Comparison of ENCODE assay signal across 12 mouse cellular contexts in the genomic region with DNA sequence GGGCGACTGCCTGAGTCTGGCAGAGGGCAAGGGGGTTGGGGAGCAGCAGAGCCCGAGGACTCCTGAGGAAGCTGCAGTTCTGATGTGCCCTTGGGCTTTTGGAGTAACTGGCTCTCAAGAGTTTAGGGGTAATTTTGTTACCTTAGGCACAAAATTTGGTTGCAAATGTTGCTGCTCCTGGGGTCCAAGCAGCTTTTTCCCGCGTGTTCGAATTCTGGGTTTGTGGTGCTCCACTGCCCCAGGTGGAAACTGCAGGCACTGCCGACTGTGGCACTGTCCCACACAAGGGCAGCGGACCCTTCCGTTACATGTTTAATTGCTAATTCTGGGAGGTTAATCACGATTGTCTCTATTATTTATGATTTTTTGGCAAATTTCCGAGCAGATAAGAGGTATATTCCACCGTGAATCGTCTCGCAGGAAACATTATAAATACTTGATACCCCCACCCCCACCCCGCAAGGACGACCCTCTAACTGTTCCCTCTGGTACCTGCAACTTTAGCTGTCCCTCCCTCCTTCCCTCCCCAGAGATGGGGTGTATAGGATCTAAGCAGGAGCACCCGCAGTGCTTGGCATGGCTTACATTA. TPM values are rescaled to one million over a fixed set of nuclear protein-coding genes. Genes with fewer than 3 reads are reported as not detected.
DNase-seq lines count a peak whose midpoint lies in the region; ATAC-seq and TF ChIP-seq lines count a peak whose summit lies in the region.
"Had no signal": no experiment of that assay in that cellular context is flagged by ENCODE, and none has a peak within 500 bp of the region (broad histone marks: within the 10 kb centered on the region; RNA-seq: fewer than 3 reads in every experiment).

No protein-coding gene starts in this region.

- WGBS in hindbrain, embryonic 13.5 days = 6% methylated on average over 16 of the region's 16 CpGs
- 5% methylated on average over 16 of the region's 16 CpGs for WGBS in hindbrain, embryonic 14.5 days
- WGBS in bone marrow, adult 2 months = 17% methylated on average over 16 of the region's 16 CpGs
- WGBS in embryonic facial prominence, embryonic 13.5 days = 5% methylated on average over 16 of the region's 16 CpGs
- WGBS in midbrain, embryonic 13.5 days = 3% methylated on average over 16 of the region's 16 CpGs

- no peak overlapping the region for H3K27ac ChIP-seq in hindbrain, embryonic 13.5 days
- H3K27ac ChIP-seq in hindbrain, embryonic 14.5 days = no peak overlapping the region
- H3K27ac ChIP-seq in bone marrow, adult 2 months (ENCODE audit: control insufficient read depth, insufficient read depth, low read depth, low read length, poor library complexity) = no peak overlapping the region
- no peak overlapping the region for H3K27ac ChIP-seq in embryonic facial prominence, embryonic 13.5 days
- H3K27ac ChIP-seq in midbrain, embryonic 13.5 days = no peak overlapping the region
- H3K27ac ChIP-seq: midbrain, embryonic 12.5 days had no signal

- intact Hi-C loops in gastrocnemius, postnatal 14 days (cut with DNase I; ENCODE audit: low total_unique reads) = no loop called here

- H3K4me1 ChIP-seq in hindbrain, embryonic 13.5 days (replicated peaks) = peaks cover 17% of the 10 kb centered on the region
- no peaks in the 10 kb centered on the region for H3K4me1 ChIP-seq in hindbrain, embryonic 14.5 days (replicated peaks; ENCODE audit: control insufficient read depth, insufficient read depth, low read length)
- no peaks in the 10 kb centered on the region; the same call in 1 of the 2 replicates for H3K4me1 ChIP-seq in bone marrow, adult 2 months (ENCODE audit: control insufficient read depth, insufficient read depth, low read length)
- H3K4me1 ChIP-seq in embryonic facial prominence, embryonic 13.5 days = peaks cover 35% of the 10 kb centered on the region
- peaks cover 19% of the 10 kb centered on the region for H3K4me1 ChIP-seq in midbrain, embryonic 13.5 days (replicated peaks)

- TF ChIP-seq POLR2A in bone marrow, adult 2 months (IDR thresholded peaks at IDR 0.05; ENCODE audit: borderline replicate concordance, control insufficient read depth, low read depth, low read length) = no peak

- H3K9ac ChIP-seq in hindbrain, embryonic 13.5 days = no peak overlapping the region
- no peak overlapping the region for H3K9ac ChIP-seq in hindbrain, embryonic 14.5 days
- no peak overlapping the region; the same call in 1 of the 2 replicates for H3K9ac ChIP-seq in embryonic facial prominence, embryonic 13.5 days
- no peak overlapping the region for H3K9ac ChIP-seq in midbrain, embryonic 13.5 days (replicated peaks)
- H3K9ac ChIP-seq: midbrain, embryonic 12.5 days had no signal

- H3K4me3 ChIP-seq in hindbrain, embryonic 13.5 days = 0 out of 2 replicates have a peak overlapping the region, but pooled peaks have one; percentile 5
- H3K4me3 ChIP-seq in hindbrain, embryonic 14.5 days (replicated peaks; ENCODE audit: low read length) = no peak overlapping the region
- H3K4me3 ChIP-seq in bone marrow, adult 2 months (replicated peaks; ENCODE audit: control insufficient read depth, low read depth, low read length) = no peak overlapping the region
- no peak overlapping the region for H3K4me3 ChIP-seq in embryonic facial prominence, embryonic 13.5 days
- no peak overlapping the region for H3K4me3 ChIP-seq in midbrain, embryonic 13.5 days (replicated peaks)
- H3K4me3 ChIP-seq: midbrain, embryonic 12.5 days had no signal

- H3K36me3 ChIP-seq in hindbrain, embryonic 13.5 days = peaks cover 6% of the 10 kb centered on the region; the same call in 1 of the 2 replicates
- H3K36me3 ChIP-seq in hindbrain, embryonic 14.5 days (replicated peaks; ENCODE audit: control insufficient read depth, insufficient read depth) = 0 out of 2 replicates have a peak, but pooled peaks cover 13% of the 10 kb centered on the region
- no peaks in the 10 kb centered on the region for H3K36me3 ChIP-seq in embryonic facial prominence, embryonic 13.5 days
- no peaks in the 10 kb centered on the region; the same call in 1 of the 2 replicates for H3K36me3 ChIP-seq in midbrain, embryonic 13.5 days
- H3K36me3 ChIP-seq: midbrain, embryonic 12.5 days had no signal

- H3K9me3 ChIP-seq in hindbrain, embryonic 13.5 days = no peaks in the 10 kb centered on the region
- no peaks in the 10 kb centered on the region for H3K9me3 ChIP-seq in hindbrain, embryonic 14.5 days (ENCODE audit: control insufficient read depth, low read length)
- no peaks in the 10 kb centered on the region for H3K9me3 ChIP-seq in embryonic facial prominence, embryonic 13.5 days
- no peaks in the 10 kb centered on the region for H3K9me3 ChIP-seq in midbrain, embryonic 13.5 days
- H3K9me3 ChIP-seq: midbrain, embryonic 12.5 days had no signal

- no peak for ATAC-seq in hindbrain, embryonic 13.5 days (ENCODE audit: low FRiP score)
- ATAC-seq in hindbrain, embryonic 14.5 days (ENCODE audit: low FRiP score) = no peak
- no peak for ATAC-seq in embryonic facial prominence, embryonic 13.5 days (ENCODE audit: insufficient number of reproducible peaks, insufficient read depth, low FRiP score, low TSS enrichment, low read depth)
- peak; percentile 57; the same call in 1 of the 2 replicates for ATAC-seq in midbrain, embryonic 13.5 days
- ATAC-seq: Patski had no signal

- H3K27me3 ChIP-seq in hindbrain, embryonic 13.5 days = peaks cover 78% of the 10 kb centered on the region
- peaks cover 74% of the 10 kb centered on the region for H3K27me3 ChIP-seq in hindbrain, embryonic 14.5 days (ENCODE audit: control insufficient read depth, insufficient read depth, low read length)
- H3K27me3 ChIP-seq in embryonic facial prominence, embryonic 13.5 days = peaks cover 58% of the 10 kb centered on the region
- peaks cover 70% of the 10 kb centered on the region for H3K27me3 ChIP-seq in midbrain, embryonic 13.5 days
- H3K27me3 ChIP-seq: Patski had no signal

- TF ChIP-seq CTCF in bone marrow, adult 2 months (IDR thresholded peaks at IDR 0.05; ENCODE audit: control insufficient read depth, insufficient read depth, low read length) = peak; percentile 10; the same call in 1 of the 2 replicates

- 0 out of 2 replicates have a peak overlapping the region, but pooled peaks have one; percentile 10 for H3K4me2 ChIP-seq in hindbrain, embryonic 13.5 days
- no peak overlapping the region for H3K4me2 ChIP-seq in hindbrain, embryonic 14.5 days (replicated peaks)
- peak overlapping the region; percentile 43 for H3K4me2 ChIP-seq in embryonic facial prominence, embryonic 13.5 days
- no peak overlapping the region for H3K4me2 ChIP-seq in midbrain, embryonic 13.5 days (replicated peaks)
- H3K4me2 ChIP-seq: midbrain, embryonic 12.5 days had no signal

- DNase-seq in hindbrain, embryonic 14.5 days (ENCODE audit: low spot score) = no peak
- no peak for DNase-seq in MN1 (ENCODE audit: low spot score)
- no peak for DNase-seq in gastrocnemius, postnatal 14 days
- no peak for DNase-seq in thymus, postnatal 10 days (ENCODE audit: low spot score in 2 of 2)
- DNase-seq: kidney, postnatal 36 days; spleen, adult 18-20 months had no signal

RNA-seq across cellular contexts. Expression of a gene that starts 10.9 kb away (rescaled TPM):
- 11.3 and 12.2 TPM in 2 replicates for polyA plus RNA-seq in hindbrain, embryonic 13.5 days (2015; fragmentation: Nextera tagmentation; extraction: Ambion mirVana)
- polyA plus RNA-seq in hindbrain, embryonic 14.5 days (2014; fragmentation: Nextera tagmentation; extraction: Ambion mirVana) = 1.9 and 3.0 TPM in 2 replicates
- not detected in 2 replicates for polyA plus RNA-seq in bone marrow, adult 2 months (2011; ENCODE audit: insufficient read depth, insufficient read length, low replicate concordance, missing spikeins)
- 3.3 and 4.0 TPM in 2 replicates for polyA plus RNA-seq in embryonic facial prominence, embryonic 13.5 days (2015; fragmentation: Nextera tagmentation; extraction: Ambion mirVana)
- polyA plus RNA-seq in midbrain, embryonic 13.5 days (2015; fragmentation: Nextera tagmentation; extraction: Ambion mirVana) = 2.5 and 3.3 TPM in 2 replicates
- not detected for total RNA-seq in gastrocnemius, postnatal 14 days (2021)

RNA-seq across cellular contexts. Expression of a gene that starts 37.4 kb away (rescaled TPM):
- 95.5 and 104 TPM in 2 replicates for polyA plus RNA-seq in hindbrain, embryonic 13.5 days (2015; fragmentation: Nextera tagmentation; extraction: Ambion mirVana)
- 94.5 and 99.0 TPM in 2 replicates for polyA plus RNA-seq in hindbrain, embryonic 14.5 days (2014; fragmentation: Nextera tagmentation; extraction: Ambion mirVana)
- polyA plus RNA-seq in bone marrow, adult 2 months (2011; ENCODE audit: insufficient read depth, insufficient read length, low replicate concordance, missing spikeins) = 27.6 and 28.8 TPM in 2 replicates
- polyA plus RNA-seq in embryonic facial prominence, embryonic 13.5 days (2015; fragmentation: Nextera tagmentation; extraction: Ambion mirVana) = 176 and 189 TPM in 2 replicates
- polyA plus RNA-seq in midbrain, embryonic 13.5 days (2015; fragmentation: Nextera tagmentation; extraction: Ambion mirVana) = 89.2 and 94.6 TPM in 2 replicates
- total RNA-seq in gastrocnemius, postnatal 14 days (2021) = 100 to 1,000 TPM; 229 to 279 TPM

Comparison
In these comparisons a context has a peak if more than half of its experiments do, and no peak if none do; other contexts are left out.
1. H3K4me2 ChIP-seq: peak in hindbrain, embryonic 13.5 days (single experiment) and embryonic facial prominence, embryonic 13.5 days (single experiment); none in hindbrain, embryonic 14.5 days (single experiment) and midbrain, embryonic 13.5 days (single experiment).